Comparison of ENCODE assay signal across 18 mouse cellular contexts in the genomic region with DNA sequence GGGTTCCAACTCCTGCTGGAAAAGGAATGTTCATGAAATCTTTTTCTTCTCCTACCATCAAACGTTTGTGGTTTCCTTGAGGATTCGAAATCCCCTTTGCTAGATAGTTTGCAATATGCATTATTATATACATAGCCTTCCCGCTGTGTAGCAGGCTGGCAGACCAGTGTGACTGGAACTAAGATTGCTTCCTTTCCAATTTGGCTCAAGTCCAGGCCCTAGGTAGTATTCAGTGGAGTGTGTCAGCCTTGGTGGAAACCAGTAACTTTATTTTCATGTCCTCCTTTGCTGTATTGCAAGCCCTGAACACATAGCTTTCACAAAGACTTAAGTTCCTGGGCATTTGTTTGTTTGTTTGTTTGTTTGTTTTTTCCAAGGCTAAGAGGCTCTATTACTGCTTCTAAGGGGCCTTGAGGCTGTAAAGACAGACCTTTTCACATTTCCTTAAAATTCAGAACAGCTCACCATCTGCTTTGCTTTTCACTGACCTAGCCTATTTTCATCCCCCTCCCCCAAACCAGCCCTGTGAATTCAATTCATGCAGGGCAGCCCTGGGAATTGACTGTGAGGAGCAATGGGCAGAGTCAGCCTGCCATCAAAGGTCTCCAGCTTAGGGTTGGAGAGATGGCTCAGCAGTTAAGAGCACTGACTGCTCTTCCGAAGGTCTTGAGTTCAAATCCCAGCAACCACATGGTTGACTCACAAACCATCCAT. TPM values are rescaled to one million over a fixed set of nuclear protein-coding genes. Genes with fewer than 3 reads are reported as not detected.
A peak's percentile ranks its signal among the peaks of the same experiment; 100 is the strongest.
DNase-seq lines count a peak whose midpoint lies in the region; ATAC-seq lines count a peak whose summit lies in the region.
"Had no signal": no experiment of that assay in that cellular context is flagged by ENCODE, and none has a peak within 500 bp of the region (broad histone marks: within the 10 kb centered on the region; RNA-seq: fewer than 3 reads in every experiment).

No protein-coding gene starts in this region.

- H3K9ac ChIP-seq in embryonic facial prominence, embryonic 12.5 days = no peak overlapping the region
- H3K9ac ChIP-seq: embryonic facial prominence, embryonic 15.5 days; lung, embryonic 15.5 days had no signal

- no peak for ATAC-seq in embryonic facial prominence, embryonic 12.5 days (ENCODE audit: insufficient number of reproducible peaks, insufficient read depth, low FRiP score, low TSS enrichment)
- ATAC-seq: inflammation-experienced regulatory T-cells, adult 6 months; Patski had no signal

- DNase-seq in embryo, embryonic 10.5 days (ENCODE audit: low spot score) = peak; percentile 14
- no peak for DNase-seq in embryo, embryonic 10 days (ENCODE audit: low spot score)
- DNase-seq in left cerebral cortex, postnatal 4 days = peak; percentile 35
- no peak for DNase-seq in left cerebral cortex, postnatal 36 days (ENCODE audit: low spot score in 2 of 2)
- DNase-seq in kidney, postnatal 36 days = peak; percentile 26 to 54
- no peak for DNase-seq in spleen, postnatal 10 days (ENCODE audit: low spot score in 2 of 2)
- DNase-seq: B cell, adult 2 months; gastrocnemius, postnatal 14 days; heart, postnatal 10 days; spleen, adult 18-20 months; thymus, postnatal 25 days had no signal

- H3K4me3 ChIP-seq in embryonic facial prominence, embryonic 12.5 days = no peak overlapping the region
- H3K4me3 ChIP-seq: embryonic facial prominence, embryonic 15.5 days; lung, embryonic 15.5 days; megakaryocyte, embryonic 14.5 days had no signal

- H3K4me1 ChIP-seq in embryonic facial prominence, embryonic 12.5 days = peaks cover 14% of the 10 kb centered on the region
- H3K4me1 ChIP-seq: lung, embryonic 15.5 days; megakaryocyte, embryonic 14.5 days had no signal

- WGBS in embryonic facial prominence, embryonic 12.5 days = 50% methylated on average over 4 of the region's 4 CpGs

- no peaks in the 10 kb centered on the region for H3K36me3 ChIP-seq in embryonic facial prominence, embryonic 12.5 days
- H3K36me3 ChIP-seq: embryonic facial prominence, embryonic 15.5 days; lung, embryonic 15.5 days had no signal

- H3K27me3 ChIP-seq in embryonic facial prominence, embryonic 12.5 days = no peaks in the 10 kb centered on the region
- H3K27me3 ChIP-seq: embryonic facial prominence, embryonic 15.5 days; lung, embryonic 15.5 days; Patski had no signal

- H3K9me3 ChIP-seq in embryonic facial prominence, embryonic 12.5 days = no peaks in the 10 kb centered on the region
- H3K9me3 ChIP-seq: embryonic facial prominence, embryonic 15.5 days; lung, embryonic 15.5 days; megakaryocyte, embryonic 14.5 days had no signal

- intact Hi-C loops in left cerebral cortex, postnatal 4 days (cut with DNase I) = no loop called here
- intact Hi-C loops in left cerebral cortex, postnatal 36 days (cut with DNase I) = no loop called here

- no peak overlapping the region for H3K4me2 ChIP-seq in embryonic facial prominence, embryonic 12.5 days (replicated peaks)
- H3K4me2 ChIP-seq: embryonic facial prominence, embryonic 15.5 days; lung, embryonic 15.5 days had no signal

- peak overlapping the region; percentile 12 for H3K27ac ChIP-seq in embryonic facial prominence, embryonic 12.5 days
- H3K27ac ChIP-seq: embryonic facial prominence, embryonic 15.5 days; lung, embryonic 15.5 days; stomach, postnatal 0 days had no signal

RNA-seq across cellular contexts. Expression of a gene that starts 45.8 kb away (rescaled TPM):
- total RNA-seq in left cerebral cortex, postnatal 4 days (2021) = 10 to 100 TPM; 42.9 to 43.7 TPM
- 10 to 100 TPM; 57.0 to 64.5 TPM for total RNA-seq in left cerebral cortex, postnatal 36 days (2021)
- polyA plus RNA-seq in embryonic facial prominence, embryonic 12.5 days (2016; fragmentation: Nextera tagmentation; extraction: Ambion mirVana) = 97.6 and 102 TPM in 2 replicates

Comparison
In these comparisons a context has a peak if more than half of its experiments do, and no peak if none do; other contexts are left out.
1. DNase-seq: peak in embryo, embryonic 10.5 days (single experiment), left cerebral cortex, postnatal 4 days (single experiment) and kidney, postnatal 36 days (2 of 2); none in embryo, embryonic 10 days (single experiment), left cerebral cortex, postnatal 36 days (0 of 2) and spleen, postnatal 10 days (0 of 2).